Mouse (Mus musculus): ENCODE results near the gene Gm15056. TPM values are rescaled to one million over a fixed set of nuclear protein-coding genes. Genes with fewer than 3 reads are reported as not detected.

Gene Gm15056
- not detected in 2 replicates for polyA plus RNA-seq (2015; fragmentation: Nextera tagmentation; extraction: Ambion mirVana)

DNA sequence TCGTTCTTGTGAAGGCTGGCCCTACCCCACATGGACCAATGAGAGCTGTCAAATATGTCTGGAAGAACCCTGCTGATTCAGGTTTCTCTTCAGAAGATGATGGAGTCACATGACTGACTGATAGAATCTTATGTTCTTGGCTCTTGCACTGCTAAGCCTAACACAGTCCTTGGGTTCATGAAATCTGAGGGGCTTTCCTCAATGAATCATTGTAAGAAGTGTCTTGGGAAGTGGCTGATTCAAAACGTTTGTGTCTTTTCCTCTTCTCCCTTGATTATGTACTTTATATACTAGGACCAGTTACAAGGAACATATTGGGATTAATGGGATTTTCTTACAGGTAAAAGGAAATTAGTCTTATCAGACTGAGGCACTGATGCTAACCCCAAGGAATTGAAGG is at the start of gene Gm15056:
Gene Gm15056, minus strand, starts transcription at position 101 of the 400 bp plus-strand sequence.
- Histone ChIP-seq H3K4me1 (replicated peaks; ENCODE audit: control insufficient read depth, insufficient read depth) (no peaks in the 10 kb centered on the region), H3K27me3 (ENCODE audit: control insufficient read depth, insufficient read depth, low read length) (no peaks in the 10 kb centered on the region), H3K27ac (replicated peaks) (no peak within 1 kb of the TSS), H3K4me3 (ENCODE audit: low read depth, low read length) (no peak within 1 kb of the TSS), H3K9ac (ENCODE audit: low read length) (no peak within 1 kb of the TSS), H3K9me3 (ENCODE audit: control insufficient read depth, low read length) (no peaks in the 10 kb centered on the region), H3K4me2 (replicated peaks; ENCODE audit: low read depth) (no peak within 1 kb of the TSS), H3K36me3 (ENCODE audit: control insufficient read depth, insufficient read depth, low read length) (no peaks in the 10 kb centered on the region)
- ATAC-seq (ENCODE audit: low FRiP score, low TSS enrichment), result no peak
- TF ChIP-seq EP300 (optimal IDR thresholded peaks at IDR 0.05) (no peak), CTCF (IDR thresholded peaks at IDR 0.05; ENCODE audit: low read depth) (no peak)
- DNase-seq (ENCODE audit: low spot score), result no peak
- 44% methylated on average over 2 of the region's 2 CpGs for whole genome bisulfite sequencing

- no peaks in the 10 kb centered on the region for H3K9me3 ChIP-seq (ENCODE audit: control insufficient read depth, low read length)
- DNase-seq (ENCODE audit: low spot score) (no peak), ATAC-seq (ENCODE audit: low FRiP score, low TSS enrichment) (no peak)
- no peaks in the 10 kb centered on the region for H3K4me1 ChIP-seq (replicated peaks; ENCODE audit: control insufficient read depth, insufficient read depth)
- H3K36me3 ChIP-seq (ENCODE audit: control insufficient read depth, insufficient read depth, low read length), result no peaks in the 10 kb centered on the region
- H3K27ac ChIP-seq (replicated peaks), result no peak within 1 kb of the TSS
- WGBS, result 70% methylated on average over 3 of the region's 3 CpGs
- no peak within 1 kb of the TSS for H3K4me2 ChIP-seq (replicated peaks; ENCODE audit: low read depth)
- H3K4me3 ChIP-seq (ENCODE audit: low read depth, low read length), result no peak within 1 kb of the TSS
- no peaks in the 10 kb centered on the region for H3K27me3 ChIP-seq (ENCODE audit: control insufficient read depth, insufficient read depth, low read length)
- TF ChIP-seq CTCF (IDR thresholded peaks at IDR 0.05; ENCODE audit: low read depth), result no peak
- TF ChIP-seq EP300 (optimal IDR thresholded peaks at IDR 0.05), result no peak
- H3K9ac ChIP-seq (ENCODE audit: low read length), result no peak within 1 kb of the TSS
Observed at GRCm38 (mm10) chr8:20944610-20945009, 42.2 kb upstream of the Gm15056 start, which contains the start of gene AY761185. Gene AY761185, minus strand, starts transcription at chr8:20944710.

DNA sequence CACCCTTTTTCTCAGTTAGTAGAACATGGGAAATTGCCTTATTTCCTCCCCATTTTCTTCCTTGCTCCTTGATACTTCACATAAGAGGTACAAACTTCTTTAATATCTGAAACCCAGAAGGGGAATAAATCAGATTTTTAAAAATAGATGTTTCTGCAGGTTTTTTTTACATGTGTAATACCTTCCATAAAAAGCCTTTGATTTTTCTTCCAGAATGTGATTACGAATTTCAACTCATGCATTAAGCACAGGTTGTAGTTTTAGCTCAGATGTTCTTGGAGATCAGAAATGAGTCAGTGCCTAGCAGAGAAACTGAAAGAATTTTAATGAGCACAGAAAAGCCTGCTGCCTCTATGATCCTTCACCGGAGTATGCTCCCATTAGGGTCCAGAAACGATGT is 19.5 kb upstream of the Gm15056 start, which contains the start of gene Gm6040:
Gene Gm6040, minus strand, starts transcription at position 101 of the 400 bp plus-strand sequence.
- no peak for DNase-seq (ENCODE audit: low spot score)
- Histone ChIP-seq H3K27ac (replicated peaks) (no peak within 1 kb of the TSS), H3K9ac (ENCODE audit: low read length) (no peak within 1 kb of the TSS), H3K9me3 (ENCODE audit: control insufficient read depth, low read length) (no peaks in the 10 kb centered on the region), H3K36me3 (ENCODE audit: control insufficient read depth, insufficient read depth, low read length) (no peaks in the 10 kb centered on the region), H3K4me1 (replicated peaks; ENCODE audit: control insufficient read depth, insufficient read depth) (no peaks in the 10 kb centered on the region), H3K4me3 (ENCODE audit: low read depth, low read length) (no peak within 1 kb of the TSS), H3K27me3 (ENCODE audit: control insufficient read depth, insufficient read depth, low read length) (no peaks in the 10 kb centered on the region), H3K4me2 (replicated peaks; ENCODE audit: low read depth) (no peak within 1 kb of the TSS)
- TF ChIP-seq CTCF (IDR thresholded peaks at IDR 0.05; ENCODE audit: low read depth) (no peak), EP300 (optimal IDR thresholded peaks at IDR 0.05) (no peak)
- WGBS, result 73% methylated on average over 3 of the region's 3 CpGs
- no peak for ATAC-seq (ENCODE audit: low FRiP score, low TSS enrichment)

GRCm38 (mm10) chr8:20912288-20912687 is 9.9 kb upstream of the Gm15056 start:
- no peak overlapping the region for H3K9ac ChIP-seq (ENCODE audit: low read length)
- H3K4me3 ChIP-seq (ENCODE audit: low read depth, low read length), result no peak overlapping the region
- H3K27ac ChIP-seq (replicated peaks), result no peak overlapping the region
- no peaks in the 10 kb centered on the region for H3K36me3 ChIP-seq (ENCODE audit: control insufficient read depth, insufficient read depth, low read length)
- WGBS, result 76% methylated on average over 1 of the region's 1 CpGs
- DNase-seq (ENCODE audit: low spot score) (no peak), ATAC-seq (ENCODE audit: low FRiP score, low TSS enrichment) (no peak)
- H3K4me2 ChIP-seq (replicated peaks; ENCODE audit: low read depth), result no peak overlapping the region
- no peak for TF ChIP-seq CTCF (IDR thresholded peaks at IDR 0.05; ENCODE audit: low read depth)
- TF ChIP-seq EP300 (optimal IDR thresholded peaks at IDR 0.05), result no peak
- H3K27me3 ChIP-seq (ENCODE audit: control insufficient read depth, insufficient read depth, low read length), result no peaks in the 10 kb centered on the region
- no peaks in the 10 kb centered on the region for H3K4me1 ChIP-seq (replicated peaks; ENCODE audit: control insufficient read depth, insufficient read depth)
- no peaks in the 10 kb centered on the region for H3K9me3 ChIP-seq (ENCODE audit: control insufficient read depth, low read length)

DNA sequence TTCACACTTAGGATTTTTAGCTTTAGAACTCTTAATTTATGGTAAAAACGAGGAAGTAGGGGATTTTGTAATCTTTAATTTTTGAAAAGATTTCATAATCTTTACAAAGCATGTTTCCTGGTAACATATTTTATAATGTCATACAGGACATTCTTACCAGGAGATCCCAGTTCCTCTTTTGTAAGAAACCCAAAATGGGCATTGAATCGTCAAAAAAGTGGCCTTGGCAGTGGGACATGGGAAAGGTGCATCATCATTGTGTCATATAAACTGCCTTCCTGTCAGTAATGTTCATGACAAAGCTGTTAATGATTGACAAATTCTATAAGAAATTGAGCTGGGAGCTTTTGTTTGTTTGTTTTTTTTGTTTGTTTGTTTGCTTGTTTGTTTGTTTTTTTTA is 5.8 kb upstream of the Gm15056 start:
- H3K27me3 ChIP-seq (ENCODE audit: control insufficient read depth, insufficient read depth, low read length), result no peaks in the 10 kb centered on the region
- no peak overlapping the region for H3K9ac ChIP-seq (ENCODE audit: low read length)
- no peak overlapping the region for H3K4me2 ChIP-seq (replicated peaks; ENCODE audit: low read depth)
- WGBS, result 62% methylated on average over 2 of the region's 2 CpGs
- H3K9me3 ChIP-seq (ENCODE audit: control insufficient read depth, low read length), result no peaks in the 10 kb centered on the region
- H3K4me1 ChIP-seq (replicated peaks; ENCODE audit: control insufficient read depth, insufficient read depth), result no peaks in the 10 kb centered on the region
- ATAC-seq (ENCODE audit: low FRiP score, low TSS enrichment), result no peak
- TF ChIP-seq EP300 (optimal IDR thresholded peaks at IDR 0.05) (no peak), CTCF (IDR thresholded peaks at IDR 0.05; ENCODE audit: low read depth) (no peak)
- DNase-seq (ENCODE audit: low spot score), result no peak
- no peak overlapping the region for H3K27ac ChIP-seq (replicated peaks)
- no peak overlapping the region for H3K4me3 ChIP-seq (ENCODE audit: low read depth, low read length)
- no peaks in the 10 kb centered on the region for H3K36me3 ChIP-seq (ENCODE audit: control insufficient read depth, insufficient read depth, low read length)

DNA sequence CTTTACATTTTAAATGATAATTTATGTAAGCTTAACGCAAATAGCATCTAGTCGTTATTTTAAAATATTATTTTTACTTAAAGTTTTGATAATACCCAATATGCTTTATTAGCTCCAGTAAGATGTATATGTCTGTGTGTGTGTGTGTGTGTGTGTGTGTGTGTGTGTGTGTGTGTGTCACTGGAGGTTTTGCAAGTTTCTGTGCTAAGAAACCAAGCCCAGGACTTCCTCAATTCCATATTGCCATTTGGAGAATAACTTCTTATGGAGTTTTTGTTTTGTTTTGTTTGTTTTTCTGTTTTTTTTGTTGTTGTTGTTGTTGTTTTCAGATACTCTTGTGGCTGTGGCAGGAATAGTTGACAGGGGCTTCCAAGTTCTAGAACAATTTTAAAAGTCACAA is 4.7 kb upstream of the Gm15056 start:
- 90% methylated on average over 2 of the region's 2 CpGs for WGBS
- no peak overlapping the region for H3K27ac ChIP-seq (replicated peaks)
- H3K4me1 ChIP-seq (replicated peaks; ENCODE audit: control insufficient read depth, insufficient read depth), result no peaks in the 10 kb centered on the region
- ATAC-seq (ENCODE audit: low FRiP score, low TSS enrichment) (no peak), DNase-seq (ENCODE audit: low spot score) (no peak)
- no peaks in the 10 kb centered on the region for H3K9me3 ChIP-seq (ENCODE audit: control insufficient read depth, low read length)
- H3K4me2 ChIP-seq (replicated peaks; ENCODE audit: low read depth), result no peak overlapping the region
- no peaks in the 10 kb centered on the region for H3K27me3 ChIP-seq (ENCODE audit: control insufficient read depth, insufficient read depth, low read length)
- no peak overlapping the region for H3K4me3 ChIP-seq (ENCODE audit: low read depth, low read length)
- H3K9ac ChIP-seq (ENCODE audit: low read length), result no peak overlapping the region
- TF ChIP-seq EP300 (optimal IDR thresholded peaks at IDR 0.05) (no peak), CTCF (IDR thresholded peaks at IDR 0.05; ENCODE audit: low read depth) (no peak)
- H3K36me3 ChIP-seq (ENCODE audit: control insufficient read depth, insufficient read depth, low read length), result no peaks in the 10 kb centered on the region
